Mouse (Mus musculus): ENCODE data around the gene Ikzf2.

GRCm38 (mm10) chr1:69599074-69599772 is 87.8 kb downstream of the Ikzf2 start:
- TF ChIP-seq CTCF (IDR thresholded peaks at IDR 0.05; ENCODE audit: insufficient read depth, low read length): no peak
- no peak for TF ChIP-seq POLR2A (IDR thresholded peaks at IDR 0.05; ENCODE audit: borderline replicate concordance, extremely low read depth, low read depth, low read length)

Data from lung, adult 2 months (tissue).